Comparison of ENCODE assay signal across 14 mouse cellular contexts in the genomic region with DNA sequence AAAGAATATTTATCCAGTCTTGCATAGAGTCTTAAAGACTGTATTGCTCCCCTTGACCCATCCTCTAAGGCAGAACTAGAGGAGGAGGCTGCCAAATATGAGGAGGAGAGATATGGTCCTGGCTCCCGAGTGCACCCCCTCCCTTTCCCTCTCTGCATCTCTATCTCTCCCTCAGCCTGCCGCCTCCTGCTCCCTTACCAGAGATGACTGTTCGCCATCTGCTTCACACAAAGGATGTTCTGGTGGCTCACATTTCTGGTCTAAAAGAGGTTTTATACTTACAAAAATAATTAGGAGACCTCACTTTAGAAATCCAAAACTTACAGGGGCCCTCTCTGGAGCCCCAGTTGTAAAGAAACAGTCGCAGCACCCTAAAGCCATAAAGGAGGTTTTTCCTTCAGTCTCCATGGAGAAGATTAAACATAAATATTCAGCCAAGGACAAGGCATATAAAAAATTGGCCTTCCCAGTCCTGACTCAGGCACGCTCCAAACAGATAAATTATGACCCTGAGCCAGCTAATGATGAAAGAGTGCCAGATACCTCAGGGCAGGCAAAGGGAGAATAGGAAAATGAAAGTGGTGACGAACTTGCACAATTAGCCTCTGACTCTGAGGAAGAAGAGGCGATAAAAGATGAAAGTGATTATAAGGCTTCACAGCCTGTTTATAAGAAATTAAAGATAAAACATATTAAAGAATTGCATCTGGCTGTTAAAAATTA. TPM values are rescaled to one million over a fixed set of nuclear protein-coding genes. Genes with fewer than 3 reads are reported as not detected.
DNase-seq lines count a peak whose midpoint lies in the region; TF ChIP-seq lines count a peak whose summit lies in the region.
"Had no signal": no experiment of that assay in that cellular context is flagged by ENCODE, and none has a peak within 500 bp of the region (broad histone marks: within the 10 kb centered on the region; RNA-seq: fewer than 3 reads in every experiment).

No protein-coding gene starts in this region.

- DNase-seq in embryo, embryonic 11 days: peak; percentile 1
- no peak for DNase-seq in embryo, embryonic 10 days (ENCODE audit: low spot score)
- peak; percentile 17 for DNase-seq in left cerebral cortex, adult 11 months (ENCODE audit: low spot score)
- DNase-seq in left cerebral cortex, postnatal 4 days: no peak
- no peak for DNase-seq in cerebellum, postnatal 36 days
- DNase-seq in thymus, postnatal 10 days (ENCODE audit: low spot score in 2 of 2): no peak
- DNase-seq: kidney, postnatal 25 days had no signal

- no peak overlapping the region for H3K27ac ChIP-seq in brown adipose tissue, adult 24 weeks (replicated peaks; ENCODE audit: low read depth, low read length)

- intact Hi-C loops in left cerebral cortex, postnatal 4 days (cut with DNase I): no loop called here

- no peak overlapping the region for H3ac ChIP-seq in myocyte (ENCODE audit: control insufficient read depth, insufficient read length)

- no peak for TF ChIP-seq POLR2A in myocyte (IDR thresholded peaks at IDR 0.05; ENCODE audit: insufficient read length, low read depth)

- H3K27me3 ChIP-seq in myocyte (ENCODE audit: control insufficient read depth, insufficient read depth, insufficient read length): no peaks in the 10 kb centered on the region

- H3K4me2 ChIP-seq in myocyte (ENCODE audit: low read depth): peak overlapping the region; percentile 73

- no peaks in the 10 kb centered on the region for H3K79me2 ChIP-seq in myocyte (ENCODE audit: control insufficient read depth, insufficient read depth)

- H3K4me1 ChIP-seq in brown adipose tissue, adult 24 weeks (ENCODE audit: control insufficient read depth, insufficient read depth, insufficient read length, low read length): no peaks in the 10 kb centered on the region

- H3K4me3 ChIP-seq in brown adipose tissue, adult 24 weeks (ENCODE audit: insufficient read depth, low read depth, low read length): 0 out of 2 replicates have a peak overlapping the region, but pooled peaks have one; percentile 13
- H3K4me3 ChIP-seq in myocyte: peak overlapping the region; percentile 8
- H3K4me3 ChIP-seq: erythroblast, embryonic 14.5 days had no signal

- no peaks in the 10 kb centered on the region for H3K36me3 ChIP-seq in myocyte (ENCODE audit: control insufficient read depth, insufficient read depth)

TF ChIP-seq in myocyte, 11 proteins besides CTCF, POLR2A, EP300 and RAD21:
- TF ChIP-seq MYOD1 (IDR thresholded peaks at IDR 0.05; ENCODE audit: control insufficient read depth in 1 of 3, insufficient read length in 2 of 3, low read depth in 2 of 3): no peak
- TF ChIP-seq POLR2AphosphoS2 (IDR thresholded peaks at IDR 0.05; ENCODE audit: insufficient read length, low read depth): no peak
- no peak for TF ChIP-seq MYOG (IDR thresholded peaks at IDR 0.05; ENCODE audit: control insufficient read depth in 1 of 3, insufficient read depth in 1 of 3, insufficient read length in 2 of 3, low read depth in 2 of 3)
- TF ChIP-seq MAX (IDR thresholded peaks at IDR 0.05; ENCODE audit: low read depth): no peak
- 0 out of 2 replicates have a peak, but pooled peaks have one; percentile 12 for TF ChIP-seq CEBPB (IDR thresholded peaks at IDR 0.05; ENCODE audit: insufficient read depth, poor library complexity, severe bottlenecking)
- TF ChIP-seq TCF12 (IDR thresholded peaks at IDR 0.05; ENCODE audit: insufficient read depth, poor library complexity, severe bottlenecking): no peak
- no peak for TF ChIP-seq SRF (IDR thresholded peaks at IDR 0.05; ENCODE audit: control insufficient read depth, insufficient read length, low read depth)
- no peak for TF ChIP-seq USF1 (IDR thresholded peaks at IDR 0.05; ENCODE audit: low read depth)
TF ChIP-seq in myocyte: peak in this region for 1.

RNA-seq across cellular contexts. Expression of gene Olfr933, which starts 18.6 kb away (rescaled TPM):
- total RNA-seq in left cerebral cortex, postnatal 4 days (2021): not detected
- not detected in 2 replicates for polyA plus RNA-seq in brown adipose tissue, adult 24 weeks (2012; ENCODE audit: insufficient read depth, insufficient read length, missing spikeins)
- polyA plus RNA-seq in myocyte (2012; fragmentation: generic; extraction: Trizol): not detected
- total RNA-seq: gastrocnemius, postnatal 4 days had no signal
- polyA plus RNA-seq: erythroblast, embryonic 14.5 days; hindbrain, embryonic 11.5 days; liver, embryonic 16.5 days; midbrain, embryonic 16.5 days had no signal

RNA-seq across cellular contexts. Expression of gene Olfr930, which starts 24.0 kb away (rescaled TPM):
- total RNA-seq in left cerebral cortex, postnatal 4 days (2021): not detected
- polyA plus RNA-seq in brown adipose tissue, adult 24 weeks (2012; ENCODE audit: insufficient read depth, insufficient read length, missing spikeins): not detected in 2 replicates
- polyA plus RNA-seq in myocyte (2012; fragmentation: generic; extraction: Trizol): not detected
- total RNA-seq: gastrocnemius, postnatal 4 days had no signal
- polyA plus RNA-seq: erythroblast, embryonic 14.5 days; hindbrain, embryonic 11.5 days; liver, embryonic 16.5 days; midbrain, embryonic 16.5 days had no signal

RNA-seq across cellular contexts. Expression of gene Olfr934, which starts 34.6 kb away (rescaled TPM):
- total RNA-seq in left cerebral cortex, postnatal 4 days (2021): not detected
- polyA plus RNA-seq in brown adipose tissue, adult 24 weeks (2012; ENCODE audit: insufficient read depth, insufficient read length, missing spikeins): not detected in 2 replicates
- not detected for polyA plus RNA-seq in myocyte (2012; fragmentation: generic; extraction: Trizol)
- total RNA-seq: gastrocnemius, postnatal 4 days had no signal
- polyA plus RNA-seq: erythroblast, embryonic 14.5 days; hindbrain, embryonic 11.5 days; liver, embryonic 16.5 days; midbrain, embryonic 16.5 days had no signal

RNA-seq across cellular contexts. Expression of gene Olfr935, which starts 45.9 kb away (rescaled TPM):
- total RNA-seq in left cerebral cortex, postnatal 4 days (2021): not detected
- polyA plus RNA-seq in brown adipose tissue, adult 24 weeks (2012; ENCODE audit: insufficient read depth, insufficient read length, missing spikeins): not detected in 2 replicates
- not detected for polyA plus RNA-seq in myocyte (2012; fragmentation: generic; extraction: Trizol)
- total RNA-seq: gastrocnemius, postnatal 4 days had no signal
- polyA plus RNA-seq: erythroblast, embryonic 14.5 days; hindbrain, embryonic 11.5 days; liver, embryonic 16.5 days; midbrain, embryonic 16.5 days had no signal

Comparison
In these comparisons a context has a peak if more than half of its experiments do, and no peak if none do; other contexts are left out.
1. DNase-seq: peak in embryo, embryonic 11 days (single experiment) and left cerebral cortex, adult 11 months (single experiment); none in embryo, embryonic 10 days (single experiment), left cerebral cortex, postnatal 4 days (single experiment), cerebellum, postnatal 36 days (0 of 2) and thymus, postnatal 10 days (0 of 2).